Mouse (Mus musculus) heart, postnatal 14 days (tissue): ENCODE data around the gene Gadl1. TPM values are rescaled to one million over a fixed set of nuclear protein-coding genes. Genes with fewer than 3 reads are reported as not detected.
A peak's percentile ranks its signal among the peaks of the same experiment; 100 is the strongest.

Experiments
- DNase-seq, 2 experiments: peaks; one replicate each; pipeline ENCODE4 v3.0.0; 2021 to 2022
- intact Hi-C: fragments of 180-260 bp; cut with DNase I; formaldehyde crosslinking; loops from one replicate; pipeline ENCODE4 v1.15.1; 2025
- total RNA-seq, 2 experiments: library from RNA; stranded (reverse); gene quantifications; 2 replicates each; pipeline ENCODE4 v1.2.3; 2021

Gadl1 gene
- total RNA-seq, 2 experiments from 2014 or later, result 0.10 TPM; not detected in 1

DNA sequence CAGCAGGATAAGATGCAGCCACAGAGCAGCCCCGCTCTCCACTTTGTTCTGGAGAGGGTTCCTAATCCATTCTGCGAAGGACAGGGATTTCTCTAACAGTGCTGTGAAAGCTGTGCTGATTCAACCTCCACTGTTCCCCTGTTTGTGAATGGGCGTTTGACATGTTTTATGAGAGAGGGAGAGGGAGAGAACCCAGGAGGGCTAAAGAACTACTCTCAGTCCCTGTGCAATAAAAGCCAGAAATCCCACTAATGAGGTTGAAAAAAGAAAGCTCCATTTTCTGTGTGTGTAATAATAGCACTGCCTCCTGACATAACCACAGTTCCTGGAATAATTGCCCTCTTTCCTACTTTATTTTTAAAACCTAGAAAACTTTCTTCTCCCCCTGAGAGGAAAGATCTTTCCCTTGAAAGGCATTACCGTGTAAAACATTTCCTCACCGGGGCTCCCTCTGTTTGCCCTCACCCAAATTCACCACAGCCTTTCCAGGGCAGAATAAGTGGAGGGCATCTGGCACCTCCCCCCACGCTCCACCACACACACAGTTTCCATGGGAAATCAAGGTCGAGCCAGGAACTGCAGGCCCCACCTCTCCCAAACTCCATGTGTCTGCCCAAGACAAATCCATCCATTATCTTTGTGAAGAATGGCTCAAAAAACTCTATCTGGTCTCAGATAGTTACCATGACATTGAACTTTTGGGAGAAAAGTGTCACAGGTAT is 24.1 kb downstream of the Gadl1 start:
- no peak for DNase-seq
- intact Hi-C loops, result no loop called here

GRCm38 (mm10) chr9:115934288-115934687 is 25.0 kb downstream of the Gadl1 start:
- no peak for DNase-seq

DNA sequence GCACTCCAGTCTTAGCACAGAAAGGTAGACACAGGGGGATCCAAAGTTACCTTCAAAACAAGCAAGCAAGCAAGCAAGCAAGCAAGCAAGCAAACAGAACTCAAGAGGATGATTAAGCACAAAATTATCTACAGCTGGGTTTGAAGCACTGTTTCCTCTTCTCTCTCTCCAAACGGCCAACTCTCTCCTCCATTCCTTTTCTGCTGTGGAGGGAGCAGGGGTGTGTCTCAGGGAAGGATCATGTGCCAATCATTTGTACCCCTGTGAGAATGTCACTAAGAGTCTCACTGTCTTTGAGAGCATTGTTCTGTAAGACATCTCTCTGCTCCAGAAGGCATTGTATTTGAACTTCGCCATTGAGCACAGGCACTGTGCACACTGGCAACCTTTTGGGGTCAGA is 27.1 kb downstream of the Gadl1 start:
- intact Hi-C loops, result no loop called here
- DNase-seq, result no peak

More at GRCm38 (mm10) chr9:115934288-115934687, 25.0 kb downstream of the Gadl1 start:
- intact Hi-C loops, result no loop called here

- intact Hi-C loops, result no loop called here
These were observed 28.7 kb downstream of the Gadl1 start for GRCm38 (mm10) chr9:115937915-115938314.

DNA sequence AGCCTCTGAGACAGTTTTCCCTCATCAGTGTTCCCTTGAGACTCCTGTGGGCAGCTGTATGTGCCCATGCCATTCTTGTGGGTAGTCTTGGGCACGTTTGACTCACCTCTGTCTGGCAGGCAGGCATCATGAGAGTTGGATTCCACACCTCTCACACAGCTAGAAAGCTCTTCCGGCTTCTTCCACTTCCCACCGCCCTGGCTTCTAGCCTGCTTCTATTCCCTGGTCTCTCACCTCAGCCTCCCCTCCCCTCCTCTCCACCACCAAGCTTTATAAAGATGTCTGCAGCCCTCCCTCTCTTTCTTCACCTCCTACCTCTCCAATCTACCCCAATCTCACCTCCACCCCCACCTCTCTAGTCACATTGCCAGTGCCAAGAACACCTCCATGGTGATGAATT is 30.2 kb downstream of the Gadl1 start:
- DNase-seq, result no peak
- intact Hi-C loops, result no loop called here

More at GRCm38 (mm10) chr9:115937915-115938314, 28.7 kb downstream of the Gadl1 start:
- no peak for DNase-seq

GRCm38 (mm10) chr9:115941171-115941570 is 31.9 kb downstream of the Gadl1 start:
- DNase-seq, result no peak
- intact Hi-C loops, result no loop called here

DNA sequence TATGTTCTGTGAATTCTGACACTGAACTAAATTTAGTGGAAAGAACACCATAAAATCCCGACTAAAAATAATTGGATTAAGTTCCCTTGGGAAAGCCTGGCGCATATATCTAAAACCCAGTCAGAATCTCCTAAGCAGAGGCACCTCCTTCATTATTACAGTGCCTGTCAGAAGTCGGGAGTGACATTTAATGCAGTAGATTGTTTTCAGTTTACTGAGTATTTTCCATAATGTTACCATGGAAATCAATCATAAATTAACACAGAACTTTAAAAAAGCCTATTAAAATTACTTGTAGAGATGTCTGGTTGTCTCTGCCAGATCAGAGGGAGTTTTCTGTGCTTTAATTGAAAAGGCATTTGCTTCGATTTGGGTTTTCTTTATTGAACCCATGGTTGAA is 33.2 kb downstream of the Gadl1 start:
- no peak for DNase-seq
- intact Hi-C loops, result no loop called here

DNA sequence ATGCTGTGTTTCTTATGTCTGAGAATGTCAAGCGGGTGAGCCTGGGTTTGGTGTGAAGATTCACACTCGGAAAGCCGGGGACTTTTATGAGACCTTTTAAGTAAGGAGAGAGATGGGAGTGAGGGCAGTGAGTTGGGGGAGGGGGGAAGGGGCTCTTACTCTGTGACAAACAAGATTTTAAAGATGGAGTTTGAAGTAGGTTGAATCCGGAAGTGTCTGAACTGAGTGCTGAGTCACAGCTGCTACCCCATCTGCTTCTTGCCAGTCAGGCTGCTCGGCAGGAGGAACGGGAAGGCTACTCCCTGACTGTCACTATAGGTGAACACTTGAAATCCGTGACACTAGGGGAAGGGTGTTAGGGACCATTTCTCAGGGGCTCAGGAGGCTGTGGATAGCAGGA is 33.7 kb downstream of the Gadl1 start:
- DNase-seq, result no peak
- intact Hi-C loops, result no loop called here

GRCm38 (mm10) chr9:115943577-115944320 is 34.5 kb downstream of the Gadl1 start:
- intact Hi-C loops, result no loop called here

DNA sequence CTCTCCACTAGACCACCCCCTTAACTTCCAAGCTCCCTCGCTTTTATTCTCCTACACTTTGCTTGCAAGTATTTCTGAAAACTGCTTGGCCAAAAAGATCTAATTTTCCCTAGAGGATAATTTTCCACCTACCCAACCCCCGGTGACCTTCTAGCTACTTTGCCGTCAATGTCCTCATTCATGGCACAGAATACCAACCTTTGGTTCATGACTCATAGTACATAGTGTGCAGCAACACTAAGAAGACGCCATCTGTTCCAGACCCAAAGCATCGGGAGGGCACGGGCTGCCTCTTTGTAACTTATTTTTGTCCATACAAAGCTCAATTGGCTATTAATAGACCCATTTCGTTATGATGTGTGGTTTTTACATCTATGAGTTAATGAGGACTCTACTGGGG is 55.8 kb downstream of the Gadl1 start:
- DNase-seq, result no peak
- intact Hi-C loops, result no loop called here

More at GRCm38 (mm10) chr9:115943577-115944320, 34.5 kb downstream of the Gadl1 start:
- DNase-seq, result no peak

DNA sequence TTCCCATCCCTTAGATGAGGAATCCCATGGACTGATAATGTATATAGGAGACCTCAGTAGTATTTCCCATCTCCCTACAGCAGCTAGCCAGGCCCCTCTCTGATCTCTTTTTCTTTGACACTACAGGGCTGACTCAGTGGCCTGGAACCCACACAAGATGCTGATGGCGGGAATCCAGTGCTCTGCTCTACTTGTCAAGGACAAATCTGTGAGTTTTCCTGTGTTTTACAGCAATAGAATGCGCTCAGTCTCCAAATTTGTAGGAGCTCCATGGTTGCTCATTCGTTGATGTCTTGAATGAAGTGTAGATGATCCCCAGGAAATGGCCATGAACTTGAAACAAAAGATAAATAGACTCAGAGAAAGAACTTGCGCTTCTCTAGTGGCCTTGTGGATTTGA is 56.9 kb downstream of the Gadl1 start:
- no peak for DNase-seq
- intact Hi-C loops, result no loop called here

- DNase-seq, result no peak
- intact Hi-C loops, result no loop called here
These were observed 57.5 kb downstream of the Gadl1 start for GRCm38 (mm10) chr9:115966746-115967145.

DNA sequence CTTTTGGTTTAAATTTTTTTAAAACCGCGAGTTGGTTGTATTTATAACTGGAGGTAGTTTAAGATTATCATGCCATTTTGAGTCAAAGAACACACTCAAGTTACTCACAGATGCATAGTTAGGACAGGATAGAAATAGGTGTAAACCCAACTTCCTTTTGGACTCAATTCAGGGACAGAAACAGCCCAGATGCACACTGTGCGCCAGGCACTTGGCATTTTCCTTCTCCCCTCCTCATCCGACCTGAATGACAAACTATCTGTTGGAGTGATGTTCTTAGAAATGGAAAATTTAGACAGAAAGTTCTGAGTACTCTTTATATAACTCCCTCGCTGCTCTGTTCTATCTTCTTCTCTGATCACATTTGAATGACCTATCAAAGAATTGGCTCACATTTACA is 58.4 kb downstream of the Gadl1 start:
- no peak for DNase-seq
- intact Hi-C loops, result no loop called here

DNA sequence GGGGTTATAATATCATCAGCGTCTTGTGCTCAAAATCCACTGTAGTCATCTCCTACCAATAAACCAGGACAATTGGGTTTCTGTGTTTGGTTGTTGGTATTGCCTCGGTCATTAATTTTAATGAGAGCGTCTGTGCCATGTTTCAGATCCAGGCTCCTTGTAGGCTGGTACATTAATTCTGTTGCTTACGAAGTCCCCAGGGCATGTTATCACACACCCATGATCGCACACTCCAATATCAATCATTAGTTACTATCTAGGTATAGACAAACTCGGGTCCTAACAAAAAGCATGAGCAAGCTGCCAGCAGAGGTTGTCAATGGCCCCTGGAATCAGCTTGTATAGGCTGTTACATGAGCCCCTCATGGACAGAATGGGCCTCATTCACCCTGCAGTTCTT is 67.6 kb downstream of the Gadl1 start:
- intact Hi-C loops, result no loop called here
- DNase-seq, result no peak

DNA sequence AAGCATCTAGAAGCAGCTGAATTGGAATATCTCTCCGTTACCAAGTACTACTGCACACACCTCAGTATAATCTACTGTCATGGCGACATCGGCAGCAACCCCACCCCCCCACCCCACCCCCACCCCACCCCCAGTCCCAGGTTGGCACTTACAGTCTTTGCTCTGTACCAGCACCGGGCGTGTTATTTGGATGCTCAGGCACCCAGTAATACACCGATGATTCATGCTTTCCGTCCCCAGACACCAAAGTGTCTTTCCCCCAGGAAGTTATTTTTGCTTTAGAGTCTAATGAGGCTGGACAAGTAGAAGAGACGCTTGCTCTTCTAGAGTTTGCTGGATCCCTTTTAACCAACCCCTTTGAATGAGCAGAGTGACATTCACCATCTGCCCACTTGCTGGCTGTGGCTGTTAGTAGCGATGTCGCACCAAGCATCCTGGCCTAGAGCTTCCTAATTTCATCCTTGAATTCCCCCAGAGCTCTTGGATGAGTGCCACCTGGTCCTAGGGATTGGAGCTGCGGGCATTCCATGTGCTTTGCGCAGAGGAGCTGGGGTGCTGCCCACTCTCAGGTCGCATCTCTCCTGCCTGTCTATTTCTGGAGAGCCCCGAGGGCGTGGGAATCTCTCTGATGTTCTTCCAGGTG is 68.5 kb downstream of the Gadl1 start:
- peak in 1 of 2 experiments; percentile 19 for DNase-seq
- intact Hi-C loops, result no loop called here

DNA sequence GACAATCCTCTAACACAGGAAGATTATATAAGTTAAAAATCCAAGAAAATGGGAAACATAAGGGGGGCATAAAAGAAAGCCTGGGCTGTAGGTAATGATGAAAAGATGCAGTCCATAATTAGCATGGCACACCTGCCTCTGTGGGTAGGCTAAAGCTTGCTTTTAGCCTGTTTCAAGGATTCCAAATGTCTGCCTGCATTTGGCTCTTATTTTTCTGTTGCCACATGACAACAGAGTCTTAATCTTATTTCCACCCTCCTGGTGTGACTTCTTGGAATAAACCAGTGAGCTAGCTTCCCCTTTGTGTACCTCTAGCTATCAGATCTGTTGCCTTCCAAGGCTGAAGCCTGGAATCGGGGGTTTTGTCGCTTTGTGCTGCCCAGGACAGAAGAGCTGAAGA is 69.2 kb downstream of the Gadl1 start:
- no peak for DNase-seq
- intact Hi-C loops, result no loop called here

GRCm38 (mm10) chr9:115990661-115991060 is 81.4 kb downstream of the Gadl1 start:
- DNase-seq, result no peak
- intact Hi-C loops, result no loop called here

- DNase-seq, result peak; percentile 40 to 41
- intact Hi-C loops, result no loop called here
These were observed 85.5 kb downstream of the Gadl1 start for GRCm38 (mm10) chr9:115994772-115995171.

GRCm38 (mm10) chr9:115995856-115996560 is 86.8 kb downstream of the Gadl1 start:
- DNase-seq, result no peak
- intact Hi-C loops, result no loop called here

- intact Hi-C loops, result no loop called here
- DNase-seq, result peak in 1 of 2 experiments; percentile 4
These were observed 89.1 kb downstream of the Gadl1 start for GRCm38 (mm10) chr9:115998383-115998782.
